Mouse (Mus musculus): Measurements from ENCODE around the gene Slc22a8.

Slc22a8 gene

GRCm38 (mm10) chr19:8590954-8591353 is at the start of gene Slc22a8:
Slc22a8 (plus strand) TSS chr19:8591254.
- no peak for DNase-seq (ENCODE audit: low spot score in 2 of 2)

GRCm38 (mm10) chr19:8558897-8559296 is 32.2 kb upstream of the Slc22a8 start:
- no peak for DNase-seq (ENCODE audit: low spot score in 2 of 2)

- DNase-seq (ENCODE audit: low spot score in 2 of 2): no peak
These were observed 27.0 kb upstream of the Slc22a8 start for GRCm38 (mm10) chr19:8564021-8564420.

DNA sequence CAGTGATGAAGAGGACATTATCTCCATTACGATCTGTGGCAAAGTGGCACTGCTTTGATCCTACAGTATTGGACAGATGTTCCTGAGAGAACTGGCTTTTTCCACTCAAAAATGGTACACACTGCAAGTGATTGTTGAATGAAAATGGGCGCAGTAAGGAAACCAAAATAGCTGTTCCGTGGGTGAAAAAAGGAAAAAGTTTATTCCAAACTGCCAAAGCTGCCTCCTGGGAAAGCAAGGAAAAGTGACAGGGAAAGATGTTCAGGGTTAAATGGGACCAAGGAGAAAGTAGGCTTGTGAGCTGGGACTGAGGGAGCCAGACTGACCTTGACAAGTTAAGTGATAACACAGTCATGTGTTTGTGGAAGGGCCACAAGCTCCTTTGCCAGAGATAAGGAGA is 26.6 kb upstream of the Slc22a8 start:
- no peak for DNase-seq (ENCODE audit: low spot score in 2 of 2)

GRCm38 (mm10) chr19:8565262-8565661 is 25.8 kb upstream of the Slc22a8 start:
- no peak for DNase-seq (ENCODE audit: low spot score in 2 of 2)

DNA sequence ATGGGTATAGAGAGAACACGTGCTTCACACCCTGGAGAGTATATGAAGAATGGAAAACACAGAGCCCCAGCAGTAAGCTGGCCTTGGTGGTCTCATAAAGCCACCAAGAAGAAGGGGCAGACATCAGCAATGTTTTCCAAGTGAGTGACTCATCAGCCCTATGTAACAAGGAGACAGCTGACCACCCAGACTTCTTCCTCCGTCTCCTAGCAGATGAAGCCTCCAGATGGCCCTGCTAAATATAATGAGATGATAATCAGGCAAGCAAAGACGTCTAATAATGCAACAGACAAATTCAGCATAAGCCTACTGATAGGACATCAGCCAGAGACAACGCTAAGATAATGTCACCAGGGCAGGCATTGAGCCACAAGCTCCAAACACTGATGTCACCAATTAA is 25.1 kb upstream of the Slc22a8 start:
- no peak for DNase-seq (ENCODE audit: low spot score in 2 of 2)

DNA sequence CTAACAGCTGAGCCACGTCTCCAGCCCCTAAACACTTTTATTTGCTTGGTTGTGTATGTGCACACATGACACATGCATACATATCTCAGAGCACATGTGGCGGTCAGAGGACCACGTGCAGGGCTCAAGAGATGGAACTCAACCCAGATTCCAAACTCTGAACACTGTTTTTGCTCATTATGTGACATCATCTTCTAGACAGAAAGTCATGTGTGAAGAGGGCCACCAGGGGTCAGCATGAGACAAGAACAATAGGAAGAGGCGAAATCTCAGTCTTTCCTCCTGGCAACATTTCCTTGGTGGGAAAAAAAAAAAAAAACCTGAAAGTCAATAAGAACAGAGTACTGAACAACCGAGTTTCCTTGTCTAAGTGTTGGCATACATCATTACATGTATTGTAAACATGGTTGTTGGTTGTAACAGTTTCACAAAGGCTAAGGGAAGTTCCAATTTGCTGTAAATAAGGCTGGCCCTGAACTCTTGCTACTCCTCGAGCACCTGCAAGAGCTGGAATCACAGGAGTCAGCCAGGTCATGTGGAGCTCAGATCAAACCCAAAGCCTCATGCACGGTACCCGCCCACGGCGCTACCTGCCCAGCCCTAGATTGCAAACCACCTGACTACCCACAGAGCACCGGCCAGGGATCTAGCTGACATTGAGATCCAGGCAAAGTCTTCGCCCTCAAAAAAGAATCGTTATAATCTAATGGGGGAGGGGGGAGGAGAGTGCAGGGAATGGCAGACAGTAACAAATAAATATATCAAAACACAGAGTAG is 23.8 kb upstream of the Slc22a8 start:
- peak in 1 of 2 experiments; percentile 18 for DNase-seq (ENCODE audit: low spot score in 2 of 2)

- DNase-seq (ENCODE audit: low spot score in 2 of 2): no peak
These were observed 21.6 kb upstream of the Slc22a8 start for GRCm38 (mm10) chr19:8569453-8569863.

DNA sequence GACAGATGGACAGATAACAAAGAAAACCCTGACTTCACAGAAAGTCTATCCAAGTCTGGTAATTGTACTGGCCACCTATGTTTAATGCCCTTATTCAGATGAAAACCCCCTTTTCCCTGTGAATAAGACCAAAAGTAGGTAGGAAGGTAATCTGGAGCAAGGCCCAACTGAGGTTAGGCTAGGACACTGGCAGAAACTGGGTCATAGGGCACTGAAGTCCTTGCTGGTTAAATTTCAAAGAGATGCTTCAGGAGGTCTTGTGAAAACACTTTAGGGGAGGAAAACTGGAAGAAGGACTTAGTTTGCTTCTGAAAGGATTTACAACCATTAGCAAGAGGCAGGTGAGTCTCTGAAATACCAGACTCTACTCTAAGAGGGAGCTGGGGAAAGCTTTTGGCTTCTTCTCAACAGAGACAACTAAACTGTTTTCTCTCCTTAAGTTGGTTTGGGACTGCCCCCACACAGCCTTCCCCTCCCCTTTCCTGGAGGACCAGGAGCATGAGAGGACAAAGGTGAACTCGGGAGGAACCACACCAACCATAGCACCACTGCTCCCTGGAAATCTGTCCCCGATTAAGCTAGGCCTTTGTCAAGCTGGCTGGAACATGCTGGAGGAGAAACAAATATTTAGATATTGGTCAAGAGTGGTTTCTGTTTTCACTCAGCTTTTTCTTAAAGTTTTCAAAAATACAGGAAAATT is 20.6 kb upstream of the Slc22a8 start:
- DNase-seq (ENCODE audit: low spot score in 2 of 2): no peak

DNA sequence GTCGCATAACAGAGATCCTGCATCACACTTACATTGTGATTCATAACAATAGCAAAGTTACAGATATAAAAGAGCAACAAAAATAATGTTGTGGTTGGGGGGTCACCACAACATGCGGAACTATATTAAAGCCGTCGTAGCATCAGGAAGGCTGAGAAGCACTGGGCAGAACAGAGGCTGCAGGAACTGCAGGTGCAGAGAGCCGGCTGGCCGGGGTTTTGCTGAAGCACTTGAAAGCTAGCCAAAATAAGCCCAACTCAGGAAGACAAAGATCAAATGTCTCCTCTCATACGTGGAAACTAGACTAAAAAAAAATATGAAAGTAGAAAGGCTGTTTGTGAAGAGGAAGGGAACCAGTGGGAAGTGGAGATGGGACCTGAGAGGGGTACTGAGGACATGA is 19.3 kb upstream of the Slc22a8 start:
- peak; percentile 6 to 39 for DNase-seq (ENCODE audit: low spot score in 2 of 2)

GRCm38 (mm10) chr19:8572485-8572884 is 18.6 kb upstream of the Slc22a8 start:
- DNase-seq (ENCODE audit: low spot score in 2 of 2): no peak

GRCm38 (mm10) chr19:8577432-8577831 is 13.6 kb upstream of the Slc22a8 start:
- no peak for DNase-seq (ENCODE audit: low spot score in 2 of 2)

DNA sequence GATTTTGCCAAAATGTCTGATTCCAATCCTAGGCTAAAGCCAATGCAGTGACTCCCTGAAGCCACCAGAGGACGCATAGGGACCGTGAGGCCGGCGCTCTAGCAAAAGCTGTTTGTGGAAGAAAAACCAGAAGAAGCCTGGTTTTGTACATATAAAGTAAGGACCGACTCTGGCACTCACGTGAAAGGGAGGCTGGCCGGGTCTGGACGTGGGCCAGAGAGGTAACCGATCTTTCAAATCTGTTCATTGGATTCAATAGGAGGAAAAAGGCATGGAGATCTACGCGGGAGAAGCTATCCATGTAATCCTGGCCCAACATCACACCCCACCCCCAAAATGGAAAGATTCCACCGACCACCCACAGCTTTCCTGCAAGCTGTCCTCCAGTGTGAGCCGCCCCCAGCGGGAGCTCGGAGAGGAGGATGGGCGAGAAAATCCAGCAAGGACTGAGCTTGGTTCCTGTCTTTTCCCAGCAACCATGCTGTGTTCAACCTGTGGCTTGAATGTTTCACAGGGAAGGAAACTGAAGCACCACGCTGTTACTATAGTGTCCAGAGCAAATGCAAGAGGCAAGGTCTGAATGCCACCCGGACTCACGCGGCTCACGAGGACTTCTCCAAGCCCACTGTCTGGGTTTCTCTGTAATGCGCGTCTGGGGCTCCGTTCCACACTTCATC is 12.6 kb upstream of the Slc22a8 start:
- peak in 1 of 2 experiments; percentile 19 for DNase-seq (ENCODE audit: low spot score in 2 of 2)

DNA sequence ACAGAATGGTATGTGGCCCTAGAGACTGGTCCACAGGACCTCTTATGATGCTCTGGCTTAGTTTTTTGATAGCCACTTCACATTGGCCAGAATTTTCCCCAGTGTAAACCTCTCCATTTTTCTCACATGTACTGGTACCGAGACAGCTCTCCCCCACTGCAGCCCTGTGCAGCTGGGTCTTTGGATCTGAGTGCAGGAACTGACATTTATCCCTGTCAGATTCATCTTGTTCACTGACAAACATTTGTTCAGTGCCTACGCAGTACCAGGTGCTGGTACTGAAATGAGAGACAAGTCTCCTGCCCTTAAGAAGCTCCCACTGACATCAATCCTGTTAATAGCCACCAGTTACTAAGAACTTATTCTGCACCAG is 12.1 kb upstream of the Slc22a8 start:
- no peak for DNase-seq (ENCODE audit: low spot score in 2 of 2)

DNA sequence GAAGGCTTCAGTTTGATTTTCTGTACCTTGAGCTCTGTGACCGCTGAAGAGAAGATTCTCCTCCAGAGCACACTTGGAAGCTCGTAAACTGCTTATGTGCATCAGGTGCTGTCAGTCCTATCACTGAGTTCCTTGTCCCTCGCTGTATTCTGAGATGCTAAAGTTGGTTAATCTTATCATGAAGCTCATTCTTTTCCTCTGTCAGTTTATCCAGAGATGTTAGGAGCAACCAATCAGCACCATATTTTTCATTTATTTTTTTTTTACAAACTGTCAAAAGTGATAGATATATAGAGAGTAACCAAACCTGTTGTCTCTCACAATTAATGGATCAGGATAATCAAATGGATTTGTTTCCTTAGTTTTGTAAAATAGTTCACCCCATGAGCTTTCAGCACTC is 5.8 kb upstream of the Slc22a8 start:
- DNase-seq (ENCODE audit: low spot score in 2 of 2): no peak

- no peak for DNase-seq (ENCODE audit: low spot score in 2 of 2)
These were observed 5.2 kb upstream of the Slc22a8 start for GRCm38 (mm10) chr19:8585899-8586298.

DNA sequence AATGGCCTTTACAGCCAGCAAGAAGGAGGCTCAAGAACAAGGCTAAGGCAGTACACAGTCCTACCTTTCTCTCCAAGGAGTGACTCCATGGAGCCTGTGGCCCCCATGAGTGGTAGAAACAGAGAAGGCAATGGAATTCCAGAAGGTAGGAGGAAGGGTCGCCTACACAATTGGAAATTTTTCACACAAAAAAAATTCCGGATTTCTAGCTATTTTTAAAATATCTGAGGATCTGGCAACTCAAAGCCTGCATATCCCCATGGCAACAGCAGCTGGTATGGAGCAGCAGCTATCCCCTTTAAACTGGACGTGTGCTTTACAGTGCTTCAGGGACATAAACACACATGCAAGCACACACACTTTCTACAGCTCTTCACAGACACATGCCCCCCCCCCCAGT is 4.7 kb upstream of the Slc22a8 start:
- no peak for DNase-seq (ENCODE audit: low spot score in 2 of 2)

DNA sequence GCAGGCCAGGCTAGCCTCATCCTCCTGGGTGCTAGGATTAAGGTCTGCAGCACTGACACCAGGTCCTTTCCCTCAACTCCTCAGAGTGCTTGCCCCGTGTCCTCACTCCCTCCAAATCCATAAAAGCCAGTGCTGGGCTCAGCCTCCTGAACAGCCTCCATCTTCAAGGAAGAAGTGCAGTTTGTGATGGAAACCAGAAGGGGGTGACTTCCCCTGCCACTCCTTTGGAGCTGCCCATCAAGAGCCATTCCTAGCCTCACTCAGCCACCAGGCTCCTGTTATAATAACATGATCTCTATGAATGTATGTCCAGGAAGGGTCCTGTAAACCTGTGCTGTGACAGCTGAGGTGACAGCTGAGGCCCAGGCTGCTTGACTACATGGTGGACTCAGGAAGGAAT is 3.7 kb upstream of the Slc22a8 start:
- DNase-seq (ENCODE audit: low spot score in 2 of 2): no peak

DNA sequence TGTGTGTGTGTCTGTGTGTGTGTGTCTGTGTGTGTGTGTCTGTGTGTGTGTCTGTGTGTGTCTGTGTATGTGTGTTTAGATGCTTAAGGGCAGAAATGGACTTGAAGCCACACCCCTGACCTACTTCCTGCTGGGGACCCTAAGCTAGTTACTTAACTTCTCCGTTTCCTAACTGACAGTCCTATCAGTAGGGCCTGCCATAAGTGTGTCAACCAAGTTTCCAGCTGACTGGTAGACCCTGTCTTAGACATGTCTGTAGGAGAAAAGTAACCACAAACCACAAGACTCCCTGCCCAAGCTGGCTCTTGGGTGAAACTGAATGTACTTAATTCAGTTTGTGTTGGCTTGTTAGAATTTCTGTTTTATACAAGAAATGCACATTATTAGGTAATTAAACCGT is 1.1 kb downstream of the Slc22a8 start:
- no peak for DNase-seq (ENCODE audit: low spot score in 2 of 2)

- no peak for DNase-seq (ENCODE audit: low spot score in 2 of 2)
These were observed 1.9 kb downstream of the Slc22a8 start for GRCm38 (mm10) chr19:8592873-8593408.

- no peak for DNase-seq (ENCODE audit: low spot score in 2 of 2)
These were observed 2.8 kb downstream of the Slc22a8 start for GRCm38 (mm10) chr19:8593833-8594232.

DNA sequence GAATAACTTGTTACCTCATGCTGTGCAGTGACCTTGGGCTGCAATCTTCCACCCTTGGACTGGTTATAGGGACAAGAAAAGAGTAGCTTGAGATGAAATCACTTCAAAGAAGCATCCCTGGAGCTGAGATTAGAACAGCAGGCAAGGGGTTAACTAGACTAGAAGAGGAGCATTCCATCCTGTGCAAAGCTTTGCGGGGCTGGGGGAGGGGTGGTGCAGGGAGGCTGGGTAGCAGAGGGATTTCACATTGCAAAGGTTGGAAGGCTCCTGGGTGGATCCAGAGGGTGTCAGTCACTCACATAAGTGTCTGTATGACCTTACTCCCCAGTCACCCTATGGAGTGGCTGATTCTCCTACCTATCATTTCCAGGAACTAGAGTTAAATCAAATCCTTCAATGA is 3.5 kb downstream of the Slc22a8 start:
- DNase-seq (ENCODE audit: low spot score in 2 of 2): no peak

DNA sequence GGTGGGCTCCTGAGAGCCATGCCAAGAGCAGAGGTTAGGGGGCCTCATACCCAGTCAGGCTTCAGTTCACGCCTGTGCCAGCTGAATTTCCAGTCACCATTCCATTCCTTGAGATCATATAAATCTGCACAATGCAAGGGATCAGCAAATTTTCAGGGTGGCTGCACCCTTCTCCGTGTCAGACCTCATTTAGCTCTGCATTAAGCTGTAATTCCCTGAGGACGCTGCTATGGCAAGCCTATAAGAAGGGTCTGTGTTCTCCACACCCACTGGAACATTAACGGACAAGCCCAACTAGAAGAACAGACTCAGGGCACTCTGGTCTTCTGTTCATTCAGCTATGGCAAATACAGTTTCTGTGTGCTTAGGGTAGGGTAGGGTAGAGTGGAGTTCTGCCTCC is 6.2 kb downstream of the Slc22a8 start:
- no peak for DNase-seq (ENCODE audit: low spot score in 2 of 2)
